ENCODE assay signal across 8 mouse cellular contexts in the genomic region with DNA sequence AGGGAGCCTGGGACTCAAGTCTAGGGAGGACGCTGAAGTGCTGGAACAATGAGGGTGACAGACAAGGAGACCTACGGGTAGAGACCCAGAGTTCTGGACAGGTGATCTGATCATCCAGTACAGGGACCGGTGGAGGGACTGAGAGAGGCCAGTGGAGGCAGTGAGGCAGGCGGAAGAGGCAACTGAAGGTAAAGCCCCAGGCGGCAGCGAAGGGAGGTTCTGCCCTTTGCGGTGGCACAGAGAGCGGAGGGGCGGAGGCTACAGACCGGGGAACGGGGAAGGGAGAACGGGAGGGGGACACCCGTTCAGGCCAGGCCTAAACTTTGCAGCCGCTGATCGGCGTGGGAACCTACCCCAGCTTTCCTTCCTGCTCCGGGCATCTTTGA. TPM values are rescaled to one million over a fixed set of nuclear protein-coding genes. Genes with fewer than 3 reads are reported as not detected.
A peak's percentile ranks its signal among the peaks of the same experiment; 100 is the strongest.
DNase-seq lines count a peak whose midpoint lies in the region; ATAC-seq and TF ChIP-seq lines count a peak whose summit lies in the region.

No protein-coding gene starts in this region.

- TF ChIP-seq CTCF in gastrocnemius, adult 2 months (IDR thresholded peaks at IDR 0.05) = no peak

- peaks cover 6% of the 10 kb centered on the region; the same call in 1 of the 2 replicates for H3K27me3 ChIP-seq in forebrain, embryonic 14.5 days (replicated peaks; ENCODE audit: control insufficient read depth, insufficient read depth, low read length)
- no peaks in the 10 kb centered on the region for H3K27me3 ChIP-seq in stomach, embryonic 14.5 days (ENCODE audit: control insufficient read depth, insufficient read depth, low read length)

- H3K4me2 ChIP-seq in forebrain, embryonic 14.5 days (ENCODE audit: low read length) = peak overlapping the region; percentile 87
- H3K4me2 ChIP-seq in stomach, embryonic 14.5 days (replicated peaks; ENCODE audit: low read depth, low read length) = peak overlapping the region; percentile 91

- DNase-seq in gastrocnemius, adult 2 months = no peak
- no peak for DNase-seq in gastrocnemius, adult 18-20 months (ENCODE audit: low spot score)
- DNase-seq in adrenal gland, adult 2 months = peak; percentile 50
- peak; percentile 27 for DNase-seq in forebrain, embryonic 14.5 days (ENCODE audit: low spot score)
- peak; percentile 44 for DNase-seq in kidney, adult 9 months
- DNase-seq in lung, postnatal 14 days = peak; percentile 39
- no peak for DNase-seq in left cerebral cortex, adult 8-10 months (ENCODE audit: low spot score in 2 of 2)

- ATAC-seq in forebrain, embryonic 14.5 days = no peak
- ATAC-seq in stomach, embryonic 14.5 days (ENCODE audit: insufficient number of reproducible peaks, insufficient read depth, low FRiP score, low read depth) = no peak

- H3K36me3 ChIP-seq in forebrain, embryonic 14.5 days (ENCODE audit: control insufficient read depth, insufficient read depth, low read length) = no peaks in the 10 kb centered on the region
- H3K36me3 ChIP-seq in stomach, embryonic 14.5 days (ENCODE audit: control insufficient read depth, insufficient read depth, low read length) = no peaks in the 10 kb centered on the region

- no peaks in the 10 kb centered on the region for H3K9me3 ChIP-seq in forebrain, embryonic 14.5 days (replicated peaks; ENCODE audit: control insufficient read depth, low read length)
- no peaks in the 10 kb centered on the region for H3K9me3 ChIP-seq in stomach, embryonic 14.5 days (ENCODE audit: control insufficient read depth, low read depth, low read length)

- H3K27ac ChIP-seq in gastrocnemius, adult 2 months = peak overlapping the region; percentile 93
- H3K27ac ChIP-seq in forebrain, embryonic 14.5 days (ENCODE audit: low read depth, low read length) = peak overlapping the region; percentile 23; the same call in 1 of the 2 replicates
- no peak overlapping the region for H3K27ac ChIP-seq in stomach, embryonic 14.5 days (ENCODE audit: low read length)

- H3K4me3 ChIP-seq in gastrocnemius, adult 2 months = peak overlapping the region; percentile 89
- H3K4me3 ChIP-seq in forebrain, embryonic 14.5 days (ENCODE audit: low read depth, low read length) = peak overlapping the region; percentile 76
- H3K4me3 ChIP-seq in stomach, embryonic 14.5 days (ENCODE audit: low read depth, low read length) = peak overlapping the region; percentile 92

- H3K9ac ChIP-seq in forebrain, embryonic 14.5 days (ENCODE audit: low read length) = peak overlapping the region; percentile 87
- peak overlapping the region; percentile 85 for H3K9ac ChIP-seq in stomach, embryonic 14.5 days (replicated peaks; ENCODE audit: low read depth, low read length)

- 2% methylated on average over 17 of the region's 17 CpGs for WGBS in forebrain, embryonic 14.5 days
- WGBS in stomach, embryonic 14.5 days = under 1% methylated on average over 17 of the region's 17 CpGs

- peaks cover 14% of the 10 kb centered on the region for H3K4me1 ChIP-seq in forebrain, embryonic 14.5 days (ENCODE audit: control insufficient read depth, insufficient read depth, low read length)
- peaks cover 20% of the 10 kb centered on the region; the same call in 1 of the 2 replicates for H3K4me1 ChIP-seq in stomach, embryonic 14.5 days (ENCODE audit: control insufficient read depth, insufficient read depth, low read length)

- intact Hi-C loops in gastrocnemius, adult 2 months (cut with DNase I) = no loop called here

RNA-seq across cellular contexts. Expression of a gene that starts 1.8 kb away (rescaled TPM):
- total RNA-seq in gastrocnemius, adult 2 months (2021) = 1 to 10 TPM; 5.8 to 7.0 TPM
- 1 to 10 TPM; 3.8 to 7.7 TPM for total RNA-seq in gastrocnemius, adult 18-20 months (2021)
- total RNA-seq in adrenal gland, adult 2 months (2021) = 10 to 100 TPM; 24.4 to 26.4 TPM
- 30.9 and 69.4 TPM in 2 replicates for polyA plus RNA-seq in adrenal gland, adult 2 months (2012; rRNA removed)
- polyA plus RNA-seq in forebrain, embryonic 14.5 days (2014; fragmentation: Nextera tagmentation; extraction: Ambion mirVana) = 7.5 and 7.8 TPM in 2 replicates
- 4.0 and 5.1 TPM in 2 replicates for polyA plus RNA-seq in stomach, embryonic 14.5 days (2014; fragmentation: Nextera tagmentation; extraction: Ambion mirVana)
- total RNA-seq in left cerebral cortex, adult 8-10 months (2022) = 1,000 to 10,000 TPM in 2 of 4 experiments, 100 to 1,000 TPM in 2; 966 to 1,102 (median 1,006) TPM

RNA-seq across cellular contexts. Expression of a gene that starts 21.5 kb away (rescaled TPM):
- total RNA-seq in gastrocnemius, adult 2 months (2021) = 10 to 100 TPM; 37.5 to 45.5 TPM
- 10 to 100 TPM; 41.7 to 43.9 TPM for total RNA-seq in gastrocnemius, adult 18-20 months (2021)
- 10 to 100 TPM; 45.1 to 61.0 TPM for total RNA-seq in adrenal gland, adult 2 months (2021)
- polyA plus RNA-seq in adrenal gland, adult 2 months (2012; rRNA removed) = 20.4 and 26.9 TPM in 2 replicates
- polyA plus RNA-seq in forebrain, embryonic 14.5 days (2014; fragmentation: Nextera tagmentation; extraction: Ambion mirVana) = 16.2 and 21.9 TPM in 2 replicates
- polyA plus RNA-seq in stomach, embryonic 14.5 days (2014; fragmentation: Nextera tagmentation; extraction: Ambion mirVana) = 17.6 and 19.4 TPM in 2 replicates
- 10 to 100 TPM; 51.6 to 54.5 (median 52.7) TPM for total RNA-seq in left cerebral cortex, adult 8-10 months (2022)

RNA-seq across cellular contexts. Expression of a gene that starts 59.6 kb away (rescaled TPM):
- not detected for total RNA-seq in gastrocnemius, adult 2 months (2021)
- not detected for total RNA-seq in gastrocnemius, adult 18-20 months (2021)
- 1 to 10 TPM; 2.1 to 4.8 TPM for total RNA-seq in adrenal gland, adult 2 months (2021)
- 10.3 and 10.9 TPM in 2 replicates for polyA plus RNA-seq in adrenal gland, adult 2 months (2012; rRNA removed)
- 1.8 and 4.8 TPM in 2 replicates for polyA plus RNA-seq in forebrain, embryonic 14.5 days (2014; fragmentation: Nextera tagmentation; extraction: Ambion mirVana)
- polyA plus RNA-seq in stomach, embryonic 14.5 days (2014; fragmentation: Nextera tagmentation; extraction: Ambion mirVana) = 0.17 and 0.25 TPM in 2 replicates
- 10 to 100 TPM; 27.9 to 32.2 (median 28.2) TPM for total RNA-seq in left cerebral cortex, adult 8-10 months (2022)

Comparison
In these comparisons a context has a peak if more than half of its experiments do, and no peak if none do; other contexts are left out.
1. DNase-seq: peak in adrenal gland, adult 2 months (single experiment), forebrain, embryonic 14.5 days (single experiment), kidney, adult 9 months (single experiment) and lung, postnatal 14 days (single experiment); none in gastrocnemius, adult 2 months (single experiment), gastrocnemius, adult 18-20 months (single experiment) and left cerebral cortex, adult 8-10 months (0 of 2).
2. RNA of a gene that starts 1.8 kb away (total RNA-seq): 966 to 1,102 TPM in left cerebral cortex, adult 8-10 months; 24.4 to 26.4 TPM in adrenal gland, adult 2 months, 3.8 to 7.7 TPM in gastrocnemius, adult 18-20 months and 5.8 to 7.0 TPM in gastrocnemius, adult 2 months; every median in the first group is over 10 times any median in the second.
3. RNA of a gene that starts 59.6 kb away (total RNA-seq): 27.9 to 32.2 TPM in left cerebral cortex, adult 8-10 months; 2.1 to 4.8 TPM in adrenal gland, adult 2 months, not detected in gastrocnemius, adult 2 months and not detected in gastrocnemius, adult 18-20 months; every median in the first group is over 4 times any median in the second.
4. Peak in every context shown above with its lines, with median percentiles within 50 percentile points of each other: H3K4me3 ChIP-seq.